Mouse (Mus musculus): Measurements from ENCODE around the gene Shisa5. TPM values are rescaled to one million over a fixed set of nuclear protein-coding genes. Genes with fewer than 3 reads are reported as not detected.

Gene Shisa5
- polyA plus RNA-seq (2014; fragmentation: Illumina TruSeq; extraction: RNeasy Lipid Tissue Mini Kit (QIAGEN cat#74804); ENCODE audit: low read depth, low replicate concordance) = 40.8 TPM

GRCm38 (mm10) chr9:109038086-109038895 lies at the start of gene Shisa5:
Gene Shisa5 (plus strand): TSS chr9:109038565.

DNA sequence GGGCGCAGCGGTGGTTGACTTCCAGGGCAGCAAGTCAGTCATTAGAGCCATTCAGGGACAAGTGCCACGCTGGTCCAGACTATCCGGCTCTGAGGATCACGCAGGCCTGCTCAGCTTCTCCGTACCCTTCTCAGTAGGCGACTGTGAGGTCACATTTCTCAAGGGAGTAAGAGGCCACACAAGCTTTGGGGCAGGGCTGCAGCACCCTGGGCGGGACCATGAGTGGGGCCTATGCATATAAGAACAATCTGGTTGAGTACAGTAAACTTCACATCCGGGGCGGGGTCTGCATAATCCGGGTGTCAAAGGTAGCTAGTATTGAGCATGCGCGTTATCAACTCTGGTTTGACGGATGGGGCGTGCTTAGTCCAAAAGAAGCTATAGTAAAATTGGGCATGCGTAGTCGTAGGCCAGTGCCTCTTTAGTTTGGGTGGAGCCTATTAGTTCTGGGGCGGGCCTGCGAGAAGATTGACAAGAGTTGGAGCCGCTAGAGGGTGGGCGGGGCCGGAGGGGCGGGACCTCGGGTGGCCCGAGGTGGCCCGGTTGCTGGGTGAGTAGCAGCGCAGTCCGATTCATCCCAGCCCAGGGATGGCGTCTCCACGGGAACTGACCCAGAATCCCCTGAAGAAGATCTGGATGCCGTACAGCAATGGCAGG lies 46.8 kb upstream of the Shisa5 start, which contains the start of gene Pfkfb4:
Pfkfb4 (plus strand) TSS at position 351 of the 657 bp plus-strand sequence.

GRCm38 (mm10) chr9:109059136-109059903 lies 21.0 kb downstream of the Shisa5 start, which contains the start of gene Trex1:
Gene Trex1 (minus strand): TSS chr9:109059734.

DNA sequence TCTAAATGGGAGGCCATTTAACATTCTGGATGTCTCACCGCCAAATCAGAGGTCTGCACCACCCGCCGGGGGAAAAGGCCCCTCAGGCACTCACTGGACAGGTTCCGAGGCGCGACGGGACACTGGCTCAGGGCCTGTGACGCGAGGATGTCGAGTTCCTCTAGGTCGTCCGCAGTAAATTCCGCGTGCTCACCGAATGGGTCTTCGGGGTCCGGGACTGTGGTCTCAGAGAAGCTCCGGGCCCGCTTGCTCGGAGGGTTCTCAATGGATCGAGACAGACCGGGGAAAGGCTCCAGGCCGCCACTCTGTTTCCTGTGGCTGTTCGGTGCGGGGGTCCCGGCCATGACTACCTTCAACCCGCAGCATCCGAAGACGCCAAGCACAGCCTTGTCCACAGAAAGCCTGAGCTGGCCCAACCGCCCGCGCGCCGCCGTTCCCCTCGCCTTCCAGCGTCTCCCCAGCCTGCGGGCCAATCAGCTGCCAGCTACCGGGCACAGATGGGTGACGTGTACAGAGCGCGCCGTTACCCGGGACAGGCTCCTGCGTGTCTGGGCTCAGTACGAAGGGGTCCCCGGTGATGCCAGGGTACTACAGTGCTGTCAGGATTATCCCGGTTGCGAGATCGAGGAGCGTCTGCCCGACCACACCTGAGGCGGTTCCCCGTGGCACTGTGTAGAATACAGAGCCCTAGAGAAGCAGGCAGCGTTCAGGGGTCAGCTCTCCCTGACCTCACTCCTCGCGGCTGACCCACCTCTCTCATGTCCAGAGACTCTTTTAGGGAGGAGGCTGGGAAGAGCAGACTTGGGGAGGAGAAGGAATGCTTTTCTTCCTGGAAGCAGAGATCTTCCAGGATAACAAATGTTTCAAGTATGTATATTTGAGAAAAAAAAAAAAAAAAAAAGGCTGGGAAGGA lies 35.6 kb downstream of the Shisa5 start, which contains the start of gene Atrip:
Atrip (minus strand) TSS at position 464 of the 913 bp plus-strand sequence.

GRCm38 (mm10) chr9:109082124-109082800 lies 43.9 kb downstream of the Shisa5 start, which contains the start of the genes Ccdc51 and Tma7:
Gene Ccdc51 (plus strand): TSS chr9:109082493.
Gene Tma7 (minus strand): TSS chr9:109082587.

DNA sequence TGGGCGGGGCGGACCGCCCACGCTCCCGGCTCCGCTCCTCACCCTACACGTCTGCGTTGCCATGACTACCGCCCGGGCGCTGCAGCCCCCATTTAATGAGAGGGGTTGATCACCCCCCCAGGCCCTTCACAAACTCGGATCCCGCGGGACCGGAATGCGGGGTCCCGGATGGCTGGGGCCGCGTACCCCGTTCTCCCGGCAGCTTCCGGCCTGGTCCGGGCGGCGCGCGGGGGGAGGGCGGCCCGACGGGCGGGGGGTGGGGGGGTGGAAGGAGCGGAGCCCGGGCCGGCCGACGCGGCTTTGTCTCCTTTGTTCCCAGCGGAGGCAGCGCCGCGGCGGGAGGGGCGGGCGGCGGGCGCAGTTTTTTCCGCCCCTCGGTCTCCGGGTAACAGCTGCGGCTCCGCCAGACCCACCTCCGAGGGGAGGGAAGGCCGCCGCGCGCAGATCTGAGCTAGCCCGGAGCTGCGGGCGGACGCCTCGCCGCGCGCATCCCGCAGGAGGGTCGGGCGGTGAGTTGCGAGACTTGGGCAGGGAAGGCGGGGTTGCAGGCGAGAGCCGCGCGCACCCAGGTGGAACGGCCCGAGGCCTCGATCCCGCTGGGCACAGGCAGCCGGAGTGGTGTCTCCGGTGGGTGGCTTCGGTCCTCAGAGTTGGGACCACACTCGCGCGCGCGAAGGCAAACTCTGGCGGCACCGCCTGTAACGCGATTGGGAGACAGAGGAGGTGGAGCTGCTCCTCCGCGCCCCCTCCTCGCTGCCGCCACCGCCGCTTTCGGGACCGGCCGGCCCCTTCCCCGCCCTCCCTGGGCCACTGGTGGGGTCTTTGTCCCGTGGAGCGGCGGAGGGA lies 57.0 kb downstream of the Shisa5 start, which contains the start of gene Plxnb1:
Plxnb1 (plus strand) TSS at position 253 of the 846 bp plus-strand sequence.

Other genes with a start within 250 kb of the Shisa5 start
- gene Nckipsd, start 230.2 kb upstream of the Shisa5 start, polyA plus RNA-seq (2014; fragmentation: Illumina TruSeq; extraction: RNeasy Lipid Tissue Mini Kit (QIAGEN cat#74804); ENCODE audit: low read depth, low replicate concordance) = 11.4 TPM
- gene Celsr3, start 212.2 kb upstream of the Shisa5 start, polyA plus RNA-seq (2014; fragmentation: Illumina TruSeq; extraction: RNeasy Lipid Tissue Mini Kit (QIAGEN cat#74804); ENCODE audit: low read depth, low replicate concordance) = not detected
- 27.2 TPM for gene Slc26a6, start 185.3 kb upstream of the Shisa5 start, polyA plus RNA-seq (2014; fragmentation: Illumina TruSeq; extraction: RNeasy Lipid Tissue Mini Kit (QIAGEN cat#74804); ENCODE audit: low read depth, low replicate concordance)
- not detected for gene Tmem89, start 123.9 kb upstream of the Shisa5 start, polyA plus RNA-seq (2014; fragmentation: Illumina TruSeq; extraction: RNeasy Lipid Tissue Mini Kit (QIAGEN cat#74804); ENCODE audit: low read depth, low replicate concordance)
- gene Uqcrc1, start 101.9 kb upstream of the Shisa5 start, polyA plus RNA-seq (2014; fragmentation: Illumina TruSeq; extraction: RNeasy Lipid Tissue Mini Kit (QIAGEN cat#74804); ENCODE audit: low read depth, low replicate concordance) = 1,473 TPM
- 0.60 TPM for gene Col7a1, start 85.0 kb upstream of the Shisa5 start, polyA plus RNA-seq (2014; fragmentation: Illumina TruSeq; extraction: RNeasy Lipid Tissue Mini Kit (QIAGEN cat#74804); ENCODE audit: low read depth, low replicate concordance)
- 0.42 TPM for gene Ucn2, start 52.6 kb upstream of the Shisa5 start, polyA plus RNA-seq (2014; fragmentation: Illumina TruSeq; extraction: RNeasy Lipid Tissue Mini Kit (QIAGEN cat#74804); ENCODE audit: low read depth, low replicate concordance)
- gene Pfkfb4, start 46.8 kb upstream of the Shisa5 start, polyA plus RNA-seq (2014; fragmentation: Illumina TruSeq; extraction: RNeasy Lipid Tissue Mini Kit (QIAGEN cat#74804); ENCODE audit: low read depth, low replicate concordance) = 4.6 TPM
- 22.4 TPM for gene Trex1, start 21.2 kb downstream of the Shisa5 start, polyA plus RNA-seq (2014; fragmentation: Illumina TruSeq; extraction: RNeasy Lipid Tissue Mini Kit (QIAGEN cat#74804); ENCODE audit: low read depth, low replicate concordance)
- gene Atrip, start 35.6 kb downstream of the Shisa5 start, polyA plus RNA-seq (2014; fragmentation: Illumina TruSeq; extraction: RNeasy Lipid Tissue Mini Kit (QIAGEN cat#74804); ENCODE audit: low read depth, low replicate concordance) = 7.5 TPM
- 13.3 TPM for gene Ccdc51, start 43.9 kb downstream of the Shisa5 start, polyA plus RNA-seq (2014; fragmentation: Illumina TruSeq; extraction: RNeasy Lipid Tissue Mini Kit (QIAGEN cat#74804); ENCODE audit: low read depth, low replicate concordance)
- gene Tma7, start 44.0 kb downstream of the Shisa5 start, polyA plus RNA-seq (2014; fragmentation: Illumina TruSeq; extraction: RNeasy Lipid Tissue Mini Kit (QIAGEN cat#74804); ENCODE audit: low read depth, low replicate concordance) = 188 TPM
- 25.6 TPM for gene Plxnb1, start 56.8 kb downstream of the Shisa5 start, polyA plus RNA-seq (2014; fragmentation: Illumina TruSeq; extraction: RNeasy Lipid Tissue Mini Kit (QIAGEN cat#74804); ENCODE audit: low read depth, low replicate concordance)
- gene Fbxw21, start 123.5 kb downstream of the Shisa5 start, polyA plus RNA-seq (2014; fragmentation: Illumina TruSeq; extraction: RNeasy Lipid Tissue Mini Kit (QIAGEN cat#74804); ENCODE audit: low read depth, low replicate concordance) = not detected
- not detected for gene Fbxw13, start 157.4 kb downstream of the Shisa5 start, polyA plus RNA-seq (2014; fragmentation: Illumina TruSeq; extraction: RNeasy Lipid Tissue Mini Kit (QIAGEN cat#74804); ENCODE audit: low read depth, low replicate concordance)
- not detected for gene Fbxw20, start 196.2 kb downstream of the Shisa5 start, polyA plus RNA-seq (2014; fragmentation: Illumina TruSeq; extraction: RNeasy Lipid Tissue Mini Kit (QIAGEN cat#74804); ENCODE audit: low read depth, low replicate concordance)
- gene Fbxw14, start 249.1 kb downstream of the Shisa5 start, polyA plus RNA-seq (2014; fragmentation: Illumina TruSeq; extraction: RNeasy Lipid Tissue Mini Kit (QIAGEN cat#74804); ENCODE audit: low read depth, low replicate concordance) = not detected

All from heart, adult 10 weeks (tissue).